Mouse (Mus musculus) adrenal gland, adult 18-20 months (tissue): ENCODE results near the gene Tmtc1. TPM values are rescaled to one million over a fixed set of nuclear protein-coding genes. Genes with fewer than 3 reads are reported as not detected.
A peak's percentile ranks its signal among the peaks of the same experiment; 100 is the strongest.

Source experiments
- DNase-seq, 2 experiments: peaks; one replicate each; pipeline ENCODE4 v3.0.0; 2021 to 2022; ENCODE audit warnings: low spot score in 2 of 2
- total RNA-seq, 2 experiments: library from RNA; stranded (reverse); gene quantifications; 1 replicate in 1 of 2; 2 replicates in 1 of 2; pipeline ENCODE4 v1.2.3; 2021

The Tmtc1 gene
- total RNA-seq, 2 experiments from 2014 or later = 12.3 to 12.9 TPM

GRCm38 (mm10) chr6:148375618-148376209, 68.5 kb downstream of the Tmtc1 start:
- DNase-seq = no peak

GRCm38 (mm10) chr6:148375015-148375414, 69.2 kb downstream of the Tmtc1 start:
- no peak for DNase-seq

GRCm38 (mm10) chr6:148373444-148373843, 70.7 kb downstream of the Tmtc1 start:
- no peak for DNase-seq

- no peak for DNase-seq
Measured at GRCm38 (mm10) chr6:148371223-148371622, 73.0 kb downstream of the Tmtc1 start.

DNA sequence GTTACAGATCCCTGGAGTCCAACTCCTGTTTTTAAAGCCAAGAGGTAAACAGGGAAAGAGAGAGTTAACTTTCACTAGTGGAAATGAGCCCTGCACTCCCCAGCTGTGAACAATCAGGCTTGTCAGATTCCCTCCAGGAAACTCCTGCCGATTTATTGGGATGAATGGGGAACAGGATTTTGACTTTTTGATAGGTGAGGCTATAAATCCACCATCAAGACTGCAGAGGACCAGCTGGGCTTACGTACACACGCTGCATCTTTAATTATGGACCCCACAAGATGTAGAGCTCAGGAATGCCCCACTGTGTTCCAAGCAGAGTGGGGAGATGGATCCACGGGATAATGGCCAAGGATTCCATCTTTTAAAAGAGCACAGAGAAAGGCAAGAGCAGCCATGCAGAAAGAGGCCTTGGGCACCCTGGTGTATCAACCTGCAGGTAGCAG, 77.1 kb downstream of the Tmtc1 start:
- DNase-seq = no peak

DNA sequence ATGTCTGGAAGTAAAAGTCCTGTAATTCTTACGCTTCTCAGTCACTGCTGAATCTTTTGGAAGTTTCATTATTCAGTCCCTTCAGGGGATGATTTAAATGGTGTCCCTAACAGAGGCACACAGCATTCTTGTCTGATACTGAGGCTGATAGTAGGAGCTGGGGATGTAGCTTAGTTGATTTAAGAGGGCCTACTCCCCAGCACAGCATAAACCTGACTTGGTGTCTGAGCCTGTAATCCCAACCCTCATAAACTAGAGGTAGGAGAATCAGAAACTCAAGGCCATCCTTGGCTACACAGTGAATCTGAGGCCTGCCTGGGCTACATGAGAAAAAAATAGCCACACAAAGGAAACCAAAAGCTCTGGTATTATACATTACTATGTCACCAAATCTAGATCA, 77.6 kb downstream of the Tmtc1 start:
- DNase-seq = no peak

- no peak for DNase-seq
Measured at GRCm38 (mm10) chr6:148363162-148363561, 81.0 kb downstream of the Tmtc1 start.

- no peak for DNase-seq
Measured at GRCm38 (mm10) chr6:148362475-148362874, 81.7 kb downstream of the Tmtc1 start.

- DNase-seq = no peak
Measured at GRCm38 (mm10) chr6:148359348-148359905, 84.8 kb downstream of the Tmtc1 start.

GRCm38 (mm10) chr6:148358580-148359246, 85.5 kb downstream of the Tmtc1 start:
- no peak for DNase-seq

GRCm38 (mm10) chr6:148356141-148356540, 88.0 kb downstream of the Tmtc1 start:
- DNase-seq = no peak

DNA sequence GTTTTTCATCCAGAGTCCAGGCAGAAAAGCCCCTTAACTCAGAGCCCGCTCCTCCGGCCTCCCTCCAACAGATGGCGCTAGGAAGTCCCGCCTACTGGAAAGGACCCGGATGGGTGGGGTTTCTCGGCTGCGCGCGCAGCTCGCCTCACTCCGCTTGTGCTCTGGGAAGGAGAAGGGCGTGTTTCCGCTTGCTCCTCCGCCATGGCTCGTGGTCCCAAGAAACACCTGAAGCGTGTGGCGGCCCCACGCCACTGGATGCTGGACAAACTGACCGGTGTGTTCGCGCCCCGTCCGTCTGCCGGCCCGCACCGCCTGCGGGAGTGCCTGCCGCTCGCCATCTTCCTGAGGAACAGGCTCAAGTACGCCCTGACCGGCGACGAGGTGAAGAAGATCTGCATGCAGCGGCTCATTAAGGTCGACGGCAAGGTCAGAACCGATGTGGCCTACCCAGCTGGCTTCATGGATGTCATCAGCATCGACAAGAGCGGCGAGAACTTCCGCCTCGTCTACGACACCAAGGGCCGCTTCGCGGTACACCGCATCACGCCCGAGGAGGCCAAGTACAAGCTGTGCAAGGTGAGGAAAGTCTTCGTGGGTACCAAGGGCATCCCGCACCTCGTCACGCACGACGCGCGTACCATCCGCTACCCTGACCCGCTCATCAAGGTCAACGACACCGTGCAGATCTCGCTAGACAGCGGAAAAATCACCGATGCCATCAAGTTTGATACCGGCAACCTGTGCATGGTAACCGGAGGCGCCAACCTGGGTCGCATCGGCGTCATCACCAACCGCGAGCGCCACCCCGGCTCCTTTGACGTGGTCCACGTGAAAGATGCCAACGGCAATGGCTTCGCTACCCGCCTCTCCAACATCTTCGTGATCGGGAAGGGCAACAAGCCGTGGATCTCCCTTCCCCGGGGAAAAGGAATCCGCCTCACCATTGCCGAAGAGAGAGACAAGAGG, 89.4 kb downstream of the Tmtc1 start:
- peak; percentile 17 to 40 for DNase-seq

- DNase-seq = no peak
Measured at GRCm38 (mm10) chr6:148354151-148354508, 90.1 kb downstream of the Tmtc1 start.

GRCm38 (mm10) chr6:148345001-148345400, 99.2 kb downstream of the Tmtc1 start:
- DNase-seq = no peak

- DNase-seq = no peak
Measured at GRCm38 (mm10) chr6:148342191-148342590, 102.0 kb downstream of the Tmtc1 start.

DNA sequence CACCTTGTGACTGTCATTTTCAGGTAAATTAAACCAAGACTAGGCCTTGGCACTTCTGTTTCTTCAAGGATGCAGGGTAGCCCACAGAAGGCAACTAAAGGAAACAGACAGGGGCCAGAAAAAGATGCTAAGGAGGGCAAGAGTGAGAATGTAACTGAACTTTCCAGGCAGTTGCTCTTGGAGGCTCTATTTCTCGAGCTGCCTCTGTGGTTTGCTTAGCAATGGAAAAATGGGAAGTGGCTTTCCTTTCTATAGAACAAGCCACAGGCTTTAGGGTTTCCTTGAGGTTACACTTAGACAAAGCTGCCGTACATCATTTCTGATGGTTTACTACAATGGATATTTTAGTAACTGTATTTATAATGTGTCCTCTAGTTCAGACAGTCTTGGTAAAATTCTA, 102.4 kb downstream of the Tmtc1 start:
- no peak for DNase-seq

GRCm38 (mm10) chr6:148338326-148338957, 105.7 kb downstream of the Tmtc1 start:
- no peak for DNase-seq

DNA sequence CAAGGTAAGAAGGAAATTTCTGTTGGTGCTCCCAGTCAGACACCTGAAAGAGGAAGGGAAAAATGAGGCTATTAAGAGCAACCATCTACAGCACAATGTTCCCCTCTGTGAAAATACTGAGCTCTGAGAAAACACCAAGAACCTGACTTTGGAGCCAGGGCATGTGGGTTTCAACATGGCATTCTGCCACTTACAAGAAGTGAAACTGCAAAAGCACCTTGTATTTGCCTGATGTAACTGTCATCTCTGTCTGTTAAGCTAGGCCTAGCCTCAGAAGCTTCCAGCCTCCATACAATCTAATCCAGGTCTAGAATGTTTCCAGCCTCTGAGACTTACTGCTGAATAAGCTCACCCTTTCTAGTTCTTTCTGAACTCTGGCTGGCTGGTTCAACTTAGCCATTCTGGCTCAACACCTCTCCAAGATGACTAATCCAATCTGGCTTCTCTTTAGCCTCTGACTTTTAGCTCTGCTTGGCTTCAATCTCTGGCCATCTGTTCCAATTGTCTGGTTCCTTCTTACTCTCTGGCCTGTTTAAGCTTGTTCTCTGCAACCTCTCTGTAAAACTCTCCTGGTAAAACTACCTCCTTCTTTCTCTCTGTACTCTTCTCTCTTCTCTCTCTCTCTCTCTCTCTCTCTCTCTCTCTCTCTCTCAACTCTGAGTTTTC, 107.8 kb downstream of the Tmtc1 start:
- no peak for DNase-seq

GRCm38 (mm10) chr6:148331916-148332315, 112.3 kb downstream of the Tmtc1 start:
- DNase-seq = no peak

DNA sequence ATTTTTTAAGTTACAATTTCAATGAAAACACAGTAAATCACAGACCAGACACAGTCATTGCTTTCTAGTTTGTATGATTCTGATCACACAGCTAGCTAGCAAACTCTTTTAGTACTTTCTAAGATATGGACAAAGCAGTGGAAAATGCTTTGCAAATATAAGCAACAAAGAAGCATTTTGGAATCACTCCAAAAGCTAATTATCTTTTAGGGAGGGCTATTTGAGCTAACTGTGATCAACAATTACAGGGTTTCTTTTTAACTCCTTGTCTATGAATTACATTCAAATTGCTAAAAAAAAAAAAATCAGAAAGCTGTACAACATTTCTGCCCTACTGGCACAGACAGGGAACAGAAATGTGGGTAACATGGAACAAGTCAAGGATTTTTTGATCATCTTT, 114.2 kb downstream of the Tmtc1 start:
- DNase-seq = no peak
